Mouse (Mus musculus) forebrain, embryonic 16.5 days (tissue): ENCODE data around the gene Cep89. TPM values are rescaled to one million over a fixed set of nuclear protein-coding genes. Genes with fewer than 3 reads are reported as not detected.

Experiments used
- ATAC-seq: fragments of 200-750 bp; cut with Nextera tagmentation; 2 replicates; pipeline ENCODE4 v1.8.0; 2017; ENCODE audit warnings: mild to moderate bottlenecking, moderate library complexity
- H3K27ac ChIP-seq: fragments of 300-500 bp; sonication (generic); 2 replicates; pipeline ENCODE4 v1.5.1; 2014; ENCODE audit warnings: low read length, control low read depth
- H3K27me3 ChIP-seq: fragments of 300-500 bp; sonication (generic); replicated peaks from 2 replicates; pipeline ENCODE4 v1.6.1; 2014; ENCODE audit warnings: low read length; ENCODE audit not compliant: control insufficient read depth, insufficient read depth
- H3K36me3 ChIP-seq: fragments of 300-500 bp; sonication (generic); 2 replicates; pipeline ENCODE4 v1.6.1; 2014; ENCODE audit not compliant: control insufficient read depth, insufficient read depth
- H3K4me1 ChIP-seq: fragments of 300-500 bp; sonication (generic); replicated peaks from 2 replicates; pipeline ENCODE4 v1.6.1; 2014; ENCODE audit warnings: low read length; ENCODE audit not compliant: control insufficient read depth, insufficient read depth
- H3K4me2 ChIP-seq: fragments of 300-500 bp; sonication (generic); 2 replicates; pipeline ENCODE4 v1.6.1; 2014; ENCODE audit warnings: mild to moderate bottlenecking, low read length, control low read depth
- H3K4me3 ChIP-seq: fragments of 300-500 bp; sonication (generic); replicated peaks from 2 replicates; pipeline ENCODE4 v1.5.1; 2014; ENCODE audit warnings: mild to moderate bottlenecking, low read length, control low read depth
- H3K9ac ChIP-seq: fragments of 300-500 bp; sonication (generic); replicated peaks from 2 replicates; pipeline ENCODE4 v1.6.1; 2014; ENCODE audit warnings: low read depth, low read length, control low read depth
- H3K9me3 ChIP-seq: fragments of 300-500 bp; sonication (generic); 2 replicates; pipeline ENCODE4 v1.6.1; 2016; ENCODE audit warnings: low read length; ENCODE audit not compliant: control insufficient read depth
- WGBS: fragments of 180-500 bp; shearing (Covaris S2); extraction: QIAGEN DNeasy Blood & Tissue Kit; methylation state at CpG from one replicate; pipeline ENCODE4 v1.1.7; 2014; 5-methylcytosine and 5-hydroxymethylcytosine counted together
- polyA plus RNA-seq: library from polyadenylated mRNA; unstranded; fragments of >200 nt; fragmentation: Nextera tagmentation; extraction: Ambion mirVana; gene quantifications from 2 replicates; pipeline ENCODE4 v1.2.1, GENCODE M21; 2015

Gene Cep89
- polyA plus RNA-seq, 1 experiment from 2014 or later: 45.7 TPM

GRCm38 (mm10) chr7:35380351-35380750 lies 16.5 kb upstream of the Cep89 start:
- Histone ChIP-seq H3K36me3 (no peaks in the 10 kb centered on the region), H3K4me2 (no peak overlapping the region), H3K27ac (no peak overlapping the region), H3K9ac (no peak overlapping the region), H3K4me3 (no peak overlapping the region), H3K27me3 (no peaks in the 10 kb centered on the region), H3K4me1 (0 out of 2 replicates have a peak, but pooled peaks cover 2% of the 10 kb centered on the region), H3K9me3 (no peaks in the 10 kb centered on the region)
- WGBS: 88% methylated on average over 8 of the region's 8 CpGs
- no peak for ATAC-seq

GRCm38 (mm10) chr7:35381861-35382260 lies 15.0 kb upstream of the Cep89 start:
- no peak overlapping the region for H3K27ac ChIP-seq
- H3K36me3 ChIP-seq: no peaks in the 10 kb centered on the region
- H3K27me3 ChIP-seq: no peaks in the 10 kb centered on the region
- no peak overlapping the region for H3K4me2 ChIP-seq
- no peaks in the 10 kb centered on the region for H3K4me1 ChIP-seq
- H3K4me3 ChIP-seq: no peak overlapping the region
- H3K9ac ChIP-seq: no peak overlapping the region
- H3K9me3 ChIP-seq: no peaks in the 10 kb centered on the region
- no peak for ATAC-seq
- 57% methylated on average over 15 of the region's 16 CpGs for WGBS

GRCm38 (mm10) chr7:35382706-35383353 lies 14.0 kb upstream of the Cep89 start:
- Histone ChIP-seq H3K27ac (no peak overlapping the region), H3K9ac (no peak overlapping the region), H3K9me3 (no peaks in the 10 kb centered on the region), H3K4me3 (no peak overlapping the region), H3K27me3 (no peaks in the 10 kb centered on the region), H3K4me2 (no peak overlapping the region), H3K4me1 (no peaks in the 10 kb centered on the region), H3K36me3 (no peaks in the 10 kb centered on the region)
- 54% methylated on average over 2 of the region's 2 CpGs for WGBS
- no peak for ATAC-seq

GRCm38 (mm10) chr7:35386525-35386952 lies 10.3 kb upstream of the Cep89 start:
- no peaks in the 10 kb centered on the region for H3K27me3 ChIP-seq
- H3K9ac ChIP-seq: no peak overlapping the region
- H3K4me3 ChIP-seq: no peak overlapping the region
- H3K4me1 ChIP-seq: no peaks in the 10 kb centered on the region
- H3K36me3 ChIP-seq: no peaks in the 10 kb centered on the region
- H3K9me3 ChIP-seq: no peaks in the 10 kb centered on the region
- H3K4me2 ChIP-seq: no peak overlapping the region
- no peak overlapping the region for H3K27ac ChIP-seq
- ATAC-seq: no peak
- 70% methylated on average over 6 of the region's 6 CpGs for WGBS

GRCm38 (mm10) chr7:35388694-35389093 lies 8.1 kb upstream of the Cep89 start:
- H3K36me3 ChIP-seq: peaks cover 3% of the 10 kb centered on the region; the same call in 1 of the 2 replicates
- no peak overlapping the region for H3K4me3 ChIP-seq
- no peak overlapping the region for H3K27ac ChIP-seq
- no peak overlapping the region for H3K4me2 ChIP-seq
- H3K9ac ChIP-seq: no peak overlapping the region
- H3K27me3 ChIP-seq: no peaks in the 10 kb centered on the region
- no peaks in the 10 kb centered on the region for H3K4me1 ChIP-seq
- H3K9me3 ChIP-seq: no peaks in the 10 kb centered on the region
- ATAC-seq: no peak
- 79% methylated on average over 6 of the region's 6 CpGs for WGBS

- no peak for ATAC-seq
- H3K27ac ChIP-seq: no peak overlapping the region
- peaks cover 15% of the 10 kb centered on the region for H3K4me1 ChIP-seq
- H3K36me3 ChIP-seq: peaks cover 3% of the 10 kb centered on the region; the same call in 1 of the 2 replicates
- no peak overlapping the region for H3K9ac ChIP-seq
- H3K9me3 ChIP-seq: no peaks in the 10 kb centered on the region
- WGBS: 62% methylated on average over 5 of the region's 5 CpGs
- H3K4me2 ChIP-seq: no peak overlapping the region
- no peak overlapping the region for H3K4me3 ChIP-seq
- no peaks in the 10 kb centered on the region for H3K27me3 ChIP-seq
These were observed 3.9 kb upstream of the Cep89 start for GRCm38 (mm10) chr7:35392935-35393334.

- Histone ChIP-seq H3K27ac (no peak overlapping the region), H3K4me3 (peak overlapping the region; percentile 76), H3K36me3 (peaks cover 6% of the 10 kb centered on the region), H3K4me1 (peaks cover 17% of the 10 kb centered on the region), H3K9me3 (no peaks in the 10 kb centered on the region), H3K4me2 (peak overlapping the region; percentile 89), H3K9ac (peak overlapping the region; percentile 64), H3K27me3 (no peaks in the 10 kb centered on the region)
- 14% methylated on average over 17 of the region's 17 CpGs for WGBS
- no peak for ATAC-seq
These were observed 940 bp upstream of the Cep89 start for GRCm38 (mm10) chr7:35395734-35396456.

GRCm38 (mm10) chr7:35401169-35401568 lies 4.3 kb downstream of the Cep89 start:
- H3K9ac ChIP-seq: no peak overlapping the region
- H3K9me3 ChIP-seq: no peaks in the 10 kb centered on the region
- peaks cover 8% of the 10 kb centered on the region for H3K36me3 ChIP-seq
- peaks cover 9% of the 10 kb centered on the region for H3K4me1 ChIP-seq
- H3K4me3 ChIP-seq: no peak overlapping the region
- no peak for ATAC-seq
- H3K4me2 ChIP-seq: no peak overlapping the region
- WGBS: 95% methylated on average over 4 of the region's 4 CpGs
- no peak overlapping the region for H3K27ac ChIP-seq
- H3K27me3 ChIP-seq: no peaks in the 10 kb centered on the region

GRCm38 (mm10) chr7:35415226-35415625 lies 18.4 kb downstream of the Cep89 start:
- no peak overlapping the region for H3K4me3 ChIP-seq
- no peak overlapping the region for H3K4me2 ChIP-seq
- WGBS: 84% methylated on average over 5 of the region's 5 CpGs
- H3K36me3 ChIP-seq: peaks cover 25% of the 10 kb centered on the region
- H3K4me1 ChIP-seq: no peaks in the 10 kb centered on the region
- no peaks in the 10 kb centered on the region for H3K9me3 ChIP-seq
- no peak overlapping the region for H3K9ac ChIP-seq
- no peaks in the 10 kb centered on the region for H3K27me3 ChIP-seq
- ATAC-seq: no peak
- no peak overlapping the region for H3K27ac ChIP-seq
